Comparison of ENCODE assay signal across 9 mouse cellular contexts in genomic region chr13:28697796-28698678, GRCm38 (mm10).
DNase-seq lines count a peak whose midpoint lies in the region; ATAC-seq lines count a peak whose summit lies in the region.
"Had no signal": no experiment of that assay in that cellular context is flagged by ENCODE, and none has a peak within 500 bp of the region (broad histone marks: within the 10 kb centered on the region; RNA-seq: fewer than 3 reads in every experiment).

No protein-coding gene starts in this region.

- no peaks in the 10 kb centered on the region for H3K9me3 ChIP-seq in midbrain, embryonic 10.5 days (replicated peaks)
- H3K9me3 ChIP-seq in midbrain, embryonic 15.5 days = no peaks in the 10 kb centered on the region
- H3K9me3 ChIP-seq in forebrain, embryonic 16.5 days (ENCODE audit: control insufficient read depth, low read length) = no peaks in the 10 kb centered on the region
- H3K9me3 ChIP-seq in limb, embryonic 12.5 days = no peaks in the 10 kb centered on the region

- H3K36me3 ChIP-seq in midbrain, embryonic 10.5 days = no peaks in the 10 kb centered on the region
- no peaks in the 10 kb centered on the region for H3K36me3 ChIP-seq in midbrain, embryonic 15.5 days (replicated peaks)
- no peaks in the 10 kb centered on the region for H3K36me3 ChIP-seq in forebrain, embryonic 16.5 days (ENCODE audit: control insufficient read depth, insufficient read depth)
- no peaks in the 10 kb centered on the region for H3K36me3 ChIP-seq in limb, embryonic 12.5 days

- WGBS in midbrain, embryonic 10.5 days = 24% methylated on average over 12 of the region's 12 CpGs
- 17% methylated on average over 12 of the region's 12 CpGs for WGBS in midbrain, embryonic 15.5 days
- 43% methylated on average over 12 of the region's 12 CpGs for WGBS in forebrain, embryonic 16.5 days
- 25% methylated on average over 12 of the region's 12 CpGs for WGBS in limb, embryonic 12.5 days

- H3K4me3 ChIP-seq in midbrain, embryonic 10.5 days = 0 out of 2 replicates have a peak overlapping the region, but pooled peaks have one; percentile 3
- no peak overlapping the region for H3K4me3 ChIP-seq in midbrain, embryonic 15.5 days
- no peak overlapping the region for H3K4me3 ChIP-seq in forebrain, embryonic 16.5 days (replicated peaks; ENCODE audit: low read length)
- no peak overlapping the region for H3K4me3 ChIP-seq in limb, embryonic 12.5 days (replicated peaks)

- no peak overlapping the region for H3K4me2 ChIP-seq in midbrain, embryonic 15.5 days
- no peak overlapping the region for H3K4me2 ChIP-seq in forebrain, embryonic 16.5 days (ENCODE audit: low read length)
- peak overlapping the region; percentile 2; the same call in 1 of the 2 replicates for H3K4me2 ChIP-seq in limb, embryonic 12.5 days

- peak; percentile 34 for DNase-seq in midbrain, embryonic 10.5 days (ENCODE audit: low spot score)
- peak; percentile 45 for DNase-seq in retina, postnatal 1 day
- no peak for DNase-seq in thymus, postnatal 4 days
- DNase-seq in spleen, postnatal 14 days (ENCODE audit: low spot score in 2 of 2) = no peak
- no peak for DNase-seq in cerebellum, adult 18-20 months
- DNase-seq: lung, adult 2 months had no signal

- H3K4me1 ChIP-seq in midbrain, embryonic 10.5 days = peaks cover 41% of the 10 kb centered on the region
- H3K4me1 ChIP-seq in midbrain, embryonic 15.5 days = peaks cover 17% of the 10 kb centered on the region
- H3K4me1 ChIP-seq in forebrain, embryonic 16.5 days (replicated peaks; ENCODE audit: control insufficient read depth, insufficient read depth, low read length) = peaks cover 7% of the 10 kb centered on the region
- peaks cover 50% of the 10 kb centered on the region for H3K4me1 ChIP-seq in limb, embryonic 12.5 days (replicated peaks)

- no peak overlapping the region for H3K9ac ChIP-seq in midbrain, embryonic 15.5 days
- no peak overlapping the region for H3K9ac ChIP-seq in forebrain, embryonic 16.5 days (replicated peaks; ENCODE audit: low read depth, low read length)
- no peak overlapping the region for H3K9ac ChIP-seq in limb, embryonic 12.5 days (replicated peaks)

- no peak for ATAC-seq in midbrain, embryonic 15.5 days (replicated peaks)
- 0 out of 2 replicates have a peak, but pooled peaks have one; percentile 10 for ATAC-seq in forebrain, embryonic 16.5 days
- ATAC-seq in limb, embryonic 12.5 days (ENCODE audit: insufficient number of reproducible peaks, insufficient read depth, low FRiP score, low TSS enrichment, low read depth) = 0 out of 2 replicates have a peak, but pooled peaks have one; percentile 21

- H3K27me3 ChIP-seq in midbrain, embryonic 10.5 days (ENCODE audit: low read depth, poor library complexity, severe bottlenecking) = no peaks in the 10 kb centered on the region
- H3K27me3 ChIP-seq in midbrain, embryonic 15.5 days (replicated peaks) = no peaks in the 10 kb centered on the region
- H3K27me3 ChIP-seq in forebrain, embryonic 16.5 days (replicated peaks; ENCODE audit: control insufficient read depth, insufficient read depth, low read length) = no peaks in the 10 kb centered on the region
- no peaks in the 10 kb centered on the region for H3K27me3 ChIP-seq in limb, embryonic 12.5 days

- peak overlapping the region; percentile 68 for H3K27ac ChIP-seq in midbrain, embryonic 10.5 days (replicated peaks)
- no peak overlapping the region for H3K27ac ChIP-seq in midbrain, embryonic 15.5 days
- H3K27ac ChIP-seq in forebrain, embryonic 16.5 days (ENCODE audit: low read length) = no peak overlapping the region
- H3K27ac ChIP-seq in limb, embryonic 12.5 days = peak overlapping the region; percentile 75

Comparison
In these comparisons a context has a peak if more than half of its experiments do, and no peak if none do; other contexts are left out.
1. H3K27ac ChIP-seq: peak in midbrain, embryonic 10.5 days (single experiment) and limb, embryonic 12.5 days (single experiment); none in midbrain, embryonic 15.5 days (single experiment) and forebrain, embryonic 16.5 days (single experiment).
2. DNase-seq: peak in midbrain, embryonic 10.5 days (single experiment) and retina, postnatal 1 day (single experiment); none in thymus, postnatal 4 days (single experiment), spleen, postnatal 14 days (0 of 2) and cerebellum, adult 18-20 months (0 of 2).